Mouse (Mus musculus): ENCODE measurements at regions not wholly inside any gene's neighbourhood (a gene's known extent, or its start where the extent isn't known, plus 50 kb on each side); places are given as distances from the start of the nearest gene placed in this dataset.
"Not testable (repeated sequence)": the region's sequence is repeated elsewhere in the genome, so short reads cannot be mapped to it uniquely, and the experiment has no call there.

DNA sequence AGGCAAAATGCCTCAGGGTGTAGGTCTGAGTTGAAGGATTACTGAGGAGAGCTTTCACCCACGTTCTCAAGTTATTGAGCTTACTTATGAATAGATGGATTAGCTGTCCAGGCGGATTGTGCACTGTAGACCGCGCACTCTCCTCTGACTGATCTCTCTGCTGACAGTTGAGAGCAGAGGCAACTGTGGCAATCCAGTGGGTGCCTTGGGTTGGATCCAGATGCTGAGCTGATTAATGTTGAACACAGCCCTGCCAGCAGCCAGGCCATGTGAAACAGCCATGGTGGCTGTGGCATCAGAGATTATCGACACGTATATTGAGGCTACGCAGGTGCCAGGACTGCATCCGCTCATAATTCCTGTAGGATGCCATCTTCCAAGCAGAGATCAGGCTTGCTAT, 53.6 kb downstream of the Gm10320 start:
- no peak for DNase-seq (ENCODE audit: low spot score)

DNA sequence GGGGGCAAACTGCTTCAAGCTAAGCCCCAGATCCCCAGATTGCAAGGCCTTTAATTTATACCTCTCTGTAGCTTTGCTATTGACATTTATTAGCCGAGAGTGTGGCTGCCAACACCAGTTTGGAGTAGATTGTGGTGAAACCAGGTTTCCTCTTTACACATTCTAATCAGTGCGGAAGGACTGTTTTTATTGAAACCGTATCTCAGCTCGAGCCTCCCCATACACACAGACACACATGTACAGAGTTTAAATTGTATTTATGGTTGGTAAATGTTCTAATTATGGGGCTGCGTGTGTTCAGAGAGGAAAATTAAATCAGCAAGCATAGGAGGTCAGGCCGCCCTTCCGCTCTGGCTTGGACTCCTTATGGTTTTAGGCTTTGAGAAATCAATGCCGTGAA, 54.8 kb downstream of the Gm10320 start:
- no peak for DNase-seq (ENCODE audit: low spot score)

DNA sequence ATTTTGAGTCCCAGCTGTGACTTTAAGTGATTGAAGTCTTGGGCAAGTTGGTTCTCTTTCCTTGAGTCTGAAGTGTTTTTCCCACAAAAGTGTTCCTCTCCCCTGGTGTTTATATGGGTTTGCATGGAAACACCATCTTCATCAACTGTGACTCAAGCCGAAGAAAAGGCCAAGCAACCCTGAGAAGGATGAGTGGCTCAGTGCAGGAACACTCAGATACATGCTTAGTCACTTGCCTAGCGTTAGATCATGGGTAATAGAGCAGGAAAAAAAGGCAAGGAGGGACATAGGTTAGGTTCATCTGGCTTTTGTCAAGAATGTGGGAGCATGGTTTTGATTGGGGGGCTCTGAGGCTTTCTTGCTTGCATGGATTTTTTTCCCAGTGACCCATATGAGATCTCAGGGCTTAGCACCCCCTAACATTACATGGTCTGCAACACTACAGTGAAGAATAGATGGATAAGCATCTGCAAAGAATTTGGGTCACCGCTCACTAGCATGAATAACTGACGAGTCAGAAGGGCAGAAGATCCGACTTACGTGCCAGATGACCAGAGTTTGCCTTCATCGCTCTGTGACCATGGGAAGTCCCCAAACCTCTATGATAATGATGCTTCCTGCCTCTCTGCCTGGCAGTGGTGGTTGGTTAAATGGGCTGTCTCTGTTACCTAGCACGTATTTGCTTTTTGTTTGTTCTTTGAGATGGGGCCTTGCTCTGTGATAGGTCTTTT, 56.4 kb downstream of the Gm10320 start:
- no peak for DNase-seq (ENCODE audit: low spot score)

DNA sequence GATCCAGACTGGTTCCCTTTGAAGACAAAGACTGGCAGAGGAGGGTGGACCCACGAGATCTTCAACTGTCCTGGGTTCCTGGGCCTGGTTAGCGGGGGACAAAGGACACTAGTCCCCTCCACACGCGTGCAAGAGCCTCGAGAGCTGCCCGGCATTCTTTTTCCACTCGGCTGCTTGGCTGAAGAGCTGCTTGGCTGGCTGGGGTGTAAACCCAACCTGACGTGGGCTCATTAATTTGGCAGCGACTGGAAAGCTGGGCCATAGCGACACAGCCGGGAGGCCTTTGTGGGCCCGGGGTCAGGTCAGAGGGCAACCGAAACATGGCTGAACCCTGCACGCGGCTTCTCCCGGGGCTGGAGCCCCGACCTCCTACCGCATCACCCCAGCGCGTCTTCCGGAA, 62.0 kb downstream of the Gm10320 start:
- no peak for DNase-seq (ENCODE audit: low spot score)

DNA sequence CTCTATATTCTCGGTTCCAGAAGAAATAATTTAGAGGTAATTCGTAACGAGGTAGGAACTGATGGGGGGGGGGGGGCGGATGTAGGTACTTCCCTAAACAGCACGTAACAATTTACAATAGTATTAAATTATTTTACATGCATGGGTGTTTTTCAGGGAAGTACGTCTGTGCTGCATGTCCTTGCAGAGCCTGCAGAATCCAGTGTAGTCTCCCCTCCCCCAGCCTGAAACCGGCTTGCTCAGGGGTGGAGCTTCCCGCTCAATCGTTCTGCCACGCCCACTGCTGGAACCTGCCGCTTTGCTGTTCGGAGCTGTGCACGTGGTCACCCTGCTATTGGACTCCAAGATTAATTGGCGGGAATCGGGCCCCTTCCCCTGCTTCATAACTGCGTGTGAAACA, 64.1 kb downstream of the Gm10320 start:
- DNase-seq (ENCODE audit: low spot score): not testable (repeated sequence)

DNA sequence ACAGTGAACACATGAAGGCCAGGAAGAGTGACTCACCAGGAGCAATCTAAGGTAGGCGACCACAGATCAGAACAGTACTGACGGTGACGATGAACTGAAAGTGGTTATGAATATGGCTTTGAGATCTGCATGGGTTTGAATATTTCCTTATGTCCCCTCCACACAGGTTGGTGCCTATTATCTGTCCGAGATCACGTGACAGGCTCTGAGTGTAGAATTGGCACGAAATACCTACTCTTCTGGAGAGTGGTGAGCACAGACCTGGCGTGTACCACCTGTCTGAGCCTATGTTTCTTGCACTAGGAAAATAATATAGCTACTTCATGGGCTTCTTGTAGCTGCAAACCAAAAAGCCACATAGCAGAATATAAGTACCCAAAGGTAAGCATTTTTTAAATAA, 66.8 kb downstream of the Gm10320 start:
- DNase-seq (ENCODE audit: low spot score): no peak

DNA sequence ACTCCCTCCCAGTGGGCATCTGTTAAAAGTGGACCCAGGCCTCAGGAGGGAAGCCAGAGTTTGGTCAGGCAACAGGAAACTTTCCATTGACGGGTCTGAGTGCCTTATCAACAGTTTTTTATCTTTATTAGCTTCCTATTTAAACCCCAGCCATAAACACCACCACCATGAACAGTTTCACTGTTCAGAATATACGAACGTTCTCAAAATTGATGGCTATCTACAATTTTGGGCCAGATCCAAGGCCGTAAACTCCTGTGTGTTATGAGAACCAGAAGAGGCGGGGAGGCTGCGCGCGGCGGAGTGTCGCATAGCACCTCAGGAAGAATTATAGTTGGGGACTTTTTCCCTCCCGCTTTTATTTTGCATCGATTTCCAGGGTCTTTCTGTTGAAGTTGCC, 67.8 kb downstream of the Gm10320 start:
- DNase-seq (ENCODE audit: low spot score): no peak

DNA sequence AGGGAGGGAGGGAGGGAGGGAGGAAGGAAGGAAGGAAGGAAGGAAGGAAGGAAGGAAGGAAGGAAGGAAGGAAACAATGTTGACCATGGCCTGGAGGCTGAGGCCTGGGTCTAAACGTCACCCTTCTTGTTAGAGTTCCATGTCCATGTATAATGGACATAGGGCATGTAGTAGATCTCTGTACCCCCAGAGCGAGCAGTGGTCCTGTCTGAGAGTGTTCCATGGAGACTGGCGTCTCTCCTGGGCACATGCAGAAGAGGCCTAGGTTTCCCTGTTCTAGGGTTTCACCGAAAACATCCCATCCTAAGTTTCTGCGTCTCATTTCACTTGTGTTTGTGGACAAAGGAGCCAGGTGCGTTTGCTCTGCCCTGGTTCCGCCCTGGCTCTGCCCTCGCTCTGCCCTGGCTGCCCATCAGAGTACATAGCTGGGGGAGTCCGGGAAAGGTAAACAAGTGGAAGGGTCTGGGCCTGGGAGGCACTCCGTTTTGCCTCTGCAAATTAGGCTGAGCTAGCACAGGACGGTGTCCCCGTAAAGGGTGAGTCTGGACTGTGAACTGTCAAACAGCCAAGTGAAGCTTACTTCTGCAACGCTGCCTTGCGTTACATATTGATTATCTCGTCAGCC, 66.5 kb downstream of the Foxd1 start:
- DNase-seq (ENCODE audit: low spot score): no peak

DNA sequence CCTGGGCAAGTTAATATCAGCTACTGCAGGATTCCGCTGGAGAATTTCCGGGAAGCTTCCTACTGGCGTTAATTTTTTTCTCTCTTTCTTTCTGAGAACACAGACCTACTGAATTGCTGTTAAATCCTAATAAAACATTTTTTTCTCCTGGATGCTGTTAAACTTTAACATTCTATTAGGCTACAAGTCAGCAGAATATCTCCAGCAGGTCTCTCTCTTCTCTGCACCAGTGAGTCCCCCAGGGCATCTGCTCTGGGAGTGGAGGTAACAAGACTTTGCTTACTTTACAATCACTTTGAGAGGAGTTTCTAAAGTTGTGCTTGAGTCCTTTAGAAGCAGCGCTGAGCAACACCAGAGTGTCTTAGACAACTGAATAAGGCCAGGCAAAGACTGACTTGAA, 63.7 kb downstream of the Foxd1 start:
- DNase-seq (ENCODE audit: low spot score): no peak

DNA sequence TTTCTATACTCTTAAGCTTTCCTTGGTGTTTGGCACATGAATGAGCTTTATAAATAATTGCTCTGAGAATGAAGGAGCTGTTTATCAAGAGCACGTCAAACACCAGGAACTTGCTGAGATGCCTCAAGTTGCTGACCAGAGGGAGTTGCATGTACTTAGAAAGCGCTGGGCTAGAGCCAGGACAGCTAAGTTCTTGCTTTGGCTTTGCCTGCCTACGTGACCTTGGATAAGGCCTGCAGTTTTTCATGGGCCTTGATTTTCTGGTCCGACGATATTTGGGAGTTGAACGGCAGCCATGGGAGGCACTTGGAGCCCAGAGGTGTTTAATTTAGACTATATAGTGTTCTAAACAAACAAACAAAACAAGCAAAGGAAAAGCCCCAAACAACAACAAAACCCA, 62.4 kb downstream of the Foxd1 start:
- peak; percentile 67 for DNase-seq (ENCODE audit: low spot score)

DNA sequence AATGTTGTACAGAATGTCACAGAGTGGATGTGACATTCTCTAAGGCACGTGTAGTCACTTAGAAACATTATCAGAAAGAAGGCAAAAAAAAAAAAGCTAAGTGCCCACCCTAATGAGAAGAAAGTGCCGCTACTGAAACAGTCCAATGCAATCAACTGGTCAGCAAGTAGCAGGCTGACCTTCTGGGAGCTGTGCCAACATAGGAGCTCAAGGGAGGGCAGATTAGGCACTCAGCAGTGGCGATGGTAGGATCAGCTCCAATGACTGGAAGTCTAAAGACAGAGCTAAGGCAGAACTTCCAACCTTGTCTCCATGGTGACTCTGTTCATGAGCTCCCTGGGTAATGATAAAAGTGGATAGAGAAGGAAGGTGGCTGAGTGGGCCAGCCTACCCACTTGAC, 60.8 kb downstream of the Foxd1 start:
- DNase-seq (ENCODE audit: low spot score): peak; percentile 67

DNA sequence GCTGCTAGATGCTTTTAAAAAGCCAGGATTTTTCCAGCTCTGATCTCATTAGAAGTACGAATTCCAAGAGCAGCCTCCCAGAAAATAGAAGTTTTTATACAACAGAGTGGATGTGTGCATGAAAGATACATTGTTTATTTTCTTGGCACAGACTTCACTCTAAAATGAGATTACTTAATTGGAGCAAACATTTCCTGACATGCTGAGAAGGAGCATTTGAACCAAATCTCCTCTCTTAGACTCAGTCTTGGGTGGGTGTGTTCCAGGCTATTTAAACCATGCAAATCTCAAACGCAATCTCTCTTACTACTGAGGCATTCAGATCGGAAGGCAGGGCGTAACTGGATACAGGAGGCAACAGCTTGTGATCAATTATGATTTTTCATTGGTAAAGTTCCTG, 59.2 kb downstream of the Foxd1 start:
- DNase-seq (ENCODE audit: low spot score): no peak

Measured in ovary, adult 18-20 months (tissue).